Mouse (Mus musculus) myocyte (in vitro differentiated cells): ENCODE data around the gene Osbpl8.

ENCODE experiments used
- CEBPB ChIP-seq: IDR thresholded peaks from 2 replicates; pipeline ENCODE4 v1.6.1; 2011; ENCODE audit warnings: mild to moderate bottlenecking, moderate library complexity; ENCODE audit not compliant: poor library complexity, insufficient read depth, severe bottlenecking
- MAX ChIP-seq: IDR thresholded peaks from one replicate; pipeline ENCODE4 v1.6.1; 2011; ENCODE audit warnings: low read depth, mild to moderate bottlenecking, control low read depth
- POLR2A ChIP-seq: IDR thresholded peaks from one replicate; pipeline ENCODE4 v1.6.1; 2011; ENCODE audit warnings: low read depth, mild to moderate bottlenecking, control low read depth, moderate library complexity; ENCODE audit not compliant: insufficient read length
- POLR2AphosphoS2 ChIP-seq: IDR thresholded peaks from one replicate; pipeline ENCODE4 v1.6.1; 2011; ENCODE audit warnings: low read depth, control low read depth; ENCODE audit not compliant: insufficient read length
- SRF ChIP-seq: IDR thresholded peaks from one replicate; pipeline ENCODE4 v1.6.1; 2011; ENCODE audit warnings: low read depth; ENCODE audit not compliant: control insufficient read depth, insufficient read length
- TCF12 ChIP-seq: IDR thresholded peaks from one replicate; pipeline ENCODE4 v1.6.1; 2011; ENCODE audit warnings: mild to moderate bottlenecking, control low read depth; ENCODE audit not compliant: poor library complexity, insufficient read depth, severe bottlenecking
- TCF3 ChIP-seq: IDR thresholded peaks from one replicate; pipeline ENCODE4 v1.6.1; 2011; ENCODE audit warnings: low read depth, control low read depth; ENCODE audit not compliant: insufficient read length

DNA sequence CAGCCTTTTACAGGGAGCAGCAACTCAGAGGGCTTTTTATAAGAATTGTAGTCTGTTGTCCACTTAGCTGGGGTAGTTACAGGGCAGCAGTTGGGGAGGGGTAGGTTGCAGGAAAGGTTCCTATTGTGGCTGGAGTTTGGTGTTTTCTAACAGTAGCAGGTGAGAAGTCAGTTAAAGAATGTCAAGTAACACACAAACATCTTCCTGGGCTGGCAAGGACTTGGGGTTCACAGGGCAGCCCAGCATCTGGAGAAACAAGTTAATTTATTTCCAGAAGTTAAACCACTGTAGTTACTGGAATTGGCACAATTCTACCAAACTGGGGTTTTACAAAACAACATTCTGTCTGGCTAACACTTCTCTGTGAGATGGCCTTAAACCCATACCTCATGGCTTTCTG is 44.8 kb upstream of the Osbpl8 start:
- TF ChIP-seq POLR2A (no peak), TCF3 (no peak), CEBPB (no peak), MAX (no peak), TCF12 (no peak), SRF (no peak), POLR2AphosphoS2 (no peak)
